Mouse (Mus musculus) WW6 (cell line): ENCODE data around the gene Ccnd2.

Source experiments
- DNase-seq: peaks from one replicate; pipeline ENCODE4 v3.0.0-alpha.2; 2013; ENCODE audit warnings: low read depth, low spot score

The Ccnd2 gene

GRCm38 (mm10) chr6:127152106-127152951 lies at the start of gene Ccnd2:
Gene Ccnd2, minus strand, starts transcription at chr6:127152193.
- DNase-seq, result no peak

GRCm38 (mm10) chr6:127196985-127197384 lies 45.0 kb upstream of the Ccnd2 start:
- DNase-seq, result no peak

GRCm38 (mm10) chr6:127181296-127181695 lies 29.3 kb upstream of the Ccnd2 start:
- DNase-seq, result no peak

- DNase-seq, result no peak
Observed at GRCm38 (mm10) chr6:127179056-127179759, 27.2 kb upstream of the Ccnd2 start.

GRCm38 (mm10) chr6:127177962-127178361 lies 26.0 kb upstream of the Ccnd2 start:
- no peak for DNase-seq

DNA sequence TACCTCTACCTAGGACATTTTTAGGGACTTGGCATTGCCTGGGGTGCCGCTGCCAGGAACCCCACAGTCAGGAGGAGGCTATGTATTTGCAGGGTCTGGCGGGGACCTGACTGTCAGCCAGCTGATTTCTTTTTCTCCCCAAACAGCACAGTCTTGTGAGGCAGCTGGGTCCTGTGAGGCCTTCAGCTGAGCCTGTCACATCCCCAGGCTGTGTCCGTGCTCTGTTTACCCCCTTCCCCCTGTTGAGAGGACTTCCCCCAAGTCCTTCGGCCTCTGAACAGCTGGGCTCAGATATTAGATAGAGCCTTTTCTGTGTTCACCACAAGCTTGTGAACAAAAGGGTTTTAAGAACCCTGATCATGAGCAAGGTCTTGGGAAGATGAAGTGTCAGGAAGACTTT lies 25.4 kb upstream of the Ccnd2 start:
- no peak for DNase-seq

GRCm38 (mm10) chr6:127172461-127172860 lies 20.5 kb upstream of the Ccnd2 start:
- DNase-seq, result no peak

DNA sequence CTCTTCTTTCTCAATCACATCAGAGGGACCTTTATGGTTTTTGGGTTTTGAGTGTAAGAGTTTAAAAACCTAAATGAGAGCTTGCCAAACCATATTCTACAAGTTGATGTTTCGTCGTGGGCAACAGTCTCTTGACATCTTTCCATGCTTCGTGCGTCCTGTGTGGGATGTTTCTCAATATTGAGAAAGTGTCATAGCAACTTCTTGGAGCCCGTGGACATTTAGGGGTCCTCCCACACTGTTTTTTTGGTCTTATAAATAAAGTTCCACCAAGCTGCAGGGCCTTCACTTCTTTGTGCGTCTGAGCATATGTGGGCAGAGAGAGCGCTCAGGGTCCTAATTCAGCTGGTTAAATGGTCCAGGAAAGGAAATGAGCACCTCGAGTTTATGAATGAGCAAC lies 18.7 kb upstream of the Ccnd2 start:
- no peak for DNase-seq

GRCm38 (mm10) chr6:127165663-127166062 lies 13.7 kb upstream of the Ccnd2 start:
- DNase-seq, result no peak

GRCm38 (mm10) chr6:127162842-127163241 lies 10.8 kb upstream of the Ccnd2 start:
- DNase-seq, result no peak

GRCm38 (mm10) chr6:127157321-127157720 lies 5.3 kb upstream of the Ccnd2 start:
- no peak for DNase-seq

DNA sequence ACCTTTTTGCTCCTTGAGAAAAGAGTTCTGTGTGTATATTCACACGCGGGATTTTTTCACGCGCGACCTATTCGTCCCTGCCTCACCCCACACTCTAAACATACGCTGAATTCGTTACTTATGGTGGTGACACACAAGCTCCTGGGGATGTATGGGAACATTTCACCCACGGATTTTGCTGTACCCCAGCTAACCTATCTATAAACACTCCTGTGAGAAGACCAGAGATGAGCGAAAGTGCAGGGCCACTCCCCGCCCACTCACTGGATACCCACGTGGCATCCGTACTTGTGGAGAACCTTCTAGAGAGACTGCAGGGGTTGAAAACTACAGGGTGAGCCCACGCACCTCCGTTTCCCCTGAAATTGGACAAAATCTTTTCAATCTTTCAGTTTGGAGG lies 3.5 kb upstream of the Ccnd2 start:
- DNase-seq, result no peak

GRCm38 (mm10) chr6:127154708-127155268 lies 2.8 kb upstream of the Ccnd2 start:
- DNase-seq, result no peak

DNA sequence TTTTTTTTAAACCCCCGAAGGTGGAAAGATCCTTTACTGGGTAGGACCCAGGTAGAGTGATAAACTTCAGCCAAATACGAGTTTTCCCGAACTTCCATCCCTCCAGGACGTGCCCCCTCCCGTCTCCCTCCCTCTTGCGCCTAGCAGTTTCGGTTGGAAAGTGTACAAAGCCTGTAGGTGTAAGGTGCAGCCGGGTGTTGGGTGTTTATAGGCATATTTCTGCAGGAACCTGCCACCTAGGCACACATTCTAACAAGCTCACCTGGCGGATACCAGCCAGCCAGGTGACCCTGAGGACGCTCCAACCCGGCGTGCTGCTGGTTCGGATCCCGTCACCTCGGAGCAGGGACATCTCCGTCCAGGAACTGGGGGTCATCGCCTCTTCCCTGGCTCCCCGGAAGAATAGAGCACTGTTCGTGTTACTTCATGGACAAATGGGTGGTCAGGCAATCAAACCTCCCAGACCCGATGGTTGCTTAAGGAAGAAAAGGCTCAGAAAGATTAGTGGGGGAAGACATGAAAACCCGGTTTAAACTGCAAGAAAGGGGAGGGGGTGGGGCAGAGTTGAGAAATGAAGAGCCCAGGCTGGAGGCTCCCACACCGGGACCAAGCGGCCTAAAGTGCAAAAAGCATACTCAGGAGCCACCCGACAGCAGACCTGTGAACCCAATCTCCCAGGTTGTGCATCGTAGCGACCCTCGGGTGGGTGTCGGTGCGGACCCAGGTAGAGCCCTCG lies 2.1 kb upstream of the Ccnd2 start:
- DNase-seq, result no peak

GRCm38 (mm10) chr6:127153296-127153800 lies 1.4 kb upstream of the Ccnd2 start:
- DNase-seq, result no peak

- no peak for DNase-seq
Observed at GRCm38 (mm10) chr6:127151565-127152105, 358 bp downstream of the Ccnd2 start.

- DNase-seq, result no peak
Observed at GRCm38 (mm10) chr6:127150663-127151564, 1.1 kb downstream of the Ccnd2 start.

GRCm38 (mm10) chr6:127149944-127150662 lies 1.9 kb downstream of the Ccnd2 start:
- no peak for DNase-seq

GRCm38 (mm10) chr6:127149303-127149943 lies 2.6 kb downstream of the Ccnd2 start:
- no peak for DNase-seq
